Mouse (Mus musculus): ENCODE data around the gene Ptms.
"Not testable (repeated sequence)": the region's sequence is repeated elsewhere in the genome, so short reads cannot be mapped to it uniquely, and the experiment has no call there.

Gene Ptms

DNA sequence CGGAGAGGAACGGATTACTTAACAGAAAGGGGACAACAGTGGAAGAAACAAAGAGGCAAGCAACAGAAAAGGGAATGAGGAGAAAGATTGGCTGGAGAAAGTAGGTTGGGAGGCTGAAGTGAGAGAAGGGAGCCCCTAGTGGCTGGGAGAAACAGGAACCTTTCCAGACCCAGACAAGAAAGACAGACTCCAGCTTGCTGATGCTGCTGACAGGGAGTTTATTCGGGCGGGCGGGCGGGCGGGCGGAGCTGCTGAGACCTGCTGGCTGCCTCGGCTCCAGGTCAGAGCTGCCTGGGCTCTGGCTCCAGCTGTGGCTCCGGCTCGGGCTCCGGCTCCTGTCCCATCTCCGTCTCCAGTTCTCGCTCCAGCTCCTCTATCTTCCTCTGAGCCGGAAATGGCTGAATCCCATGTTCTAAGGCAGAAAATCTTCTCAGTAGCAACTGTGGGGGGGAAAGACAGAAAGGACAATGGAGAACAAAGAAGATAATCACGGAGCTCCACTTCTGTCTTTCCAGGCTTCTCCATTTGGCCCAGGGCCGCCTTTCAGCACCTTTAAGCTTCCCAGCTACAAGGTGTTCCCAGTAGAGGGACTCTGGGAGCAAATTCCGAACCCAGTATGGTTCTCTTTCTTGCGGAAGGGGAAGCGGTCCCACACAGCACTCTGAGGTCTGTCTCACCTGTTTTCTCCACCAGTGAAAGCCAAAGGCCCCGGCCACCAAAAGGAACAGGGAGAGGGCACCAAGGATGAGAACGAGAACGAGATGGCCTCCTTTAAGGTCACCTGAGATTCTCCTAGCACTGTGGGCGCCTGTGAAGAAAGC, 15.5 kb downstream of the Ptms start:
- DNase-seq (ENCODE audit: low read depth, low spot score) = peak; percentile 83

DNA sequence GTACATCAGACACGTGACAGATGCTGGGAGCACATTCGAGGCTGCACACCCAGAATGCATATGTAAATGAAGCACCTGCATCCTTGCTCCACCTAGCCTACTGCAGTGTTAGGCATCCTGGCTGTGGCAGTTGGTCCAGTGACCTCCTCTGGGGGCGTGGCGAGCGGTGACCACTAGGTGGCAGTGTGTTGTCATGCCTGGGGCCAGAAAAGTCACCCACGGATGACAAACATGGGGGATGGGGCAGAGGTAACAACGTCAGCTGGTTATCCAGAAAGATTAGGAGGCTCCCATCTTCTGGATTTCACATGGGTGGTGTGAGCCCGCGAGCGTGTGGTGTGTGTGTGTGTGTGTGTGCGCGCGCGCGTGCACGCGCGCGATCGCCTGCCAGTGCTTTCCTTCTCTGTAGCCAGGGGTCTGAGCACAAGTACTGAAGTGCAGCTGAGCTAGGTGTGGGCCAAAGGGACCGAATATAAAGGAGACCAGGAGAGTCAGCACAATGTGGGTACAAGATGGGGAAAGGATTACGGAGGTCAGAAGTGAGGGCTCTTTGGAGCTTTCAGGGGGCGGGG, 16.2 kb downstream of the Ptms start:
- peak; percentile 77 for DNase-seq (ENCODE audit: low read depth, low spot score)

DNA sequence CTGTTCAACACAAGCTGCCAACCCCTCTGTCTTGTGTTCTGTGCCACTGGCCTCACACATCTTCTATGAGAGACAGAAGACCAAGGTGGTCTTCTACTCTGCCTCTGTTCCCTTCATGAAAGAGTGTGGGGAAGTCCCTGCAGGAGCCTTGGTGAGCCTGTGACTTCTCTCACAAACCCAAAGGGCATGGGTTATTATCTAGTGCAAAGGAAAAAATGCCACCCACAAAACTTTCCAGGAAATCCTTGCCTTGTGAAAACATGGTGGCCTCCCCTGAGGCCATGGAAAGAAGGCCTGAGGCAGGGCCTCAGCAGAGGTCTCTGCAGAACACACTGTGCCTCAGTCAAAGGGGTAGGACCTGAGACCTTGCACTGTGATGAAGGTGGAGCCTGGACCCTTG, 18.1 kb downstream of the Ptms start:
- no peak for DNase-seq (ENCODE audit: low read depth, low spot score)

DNA sequence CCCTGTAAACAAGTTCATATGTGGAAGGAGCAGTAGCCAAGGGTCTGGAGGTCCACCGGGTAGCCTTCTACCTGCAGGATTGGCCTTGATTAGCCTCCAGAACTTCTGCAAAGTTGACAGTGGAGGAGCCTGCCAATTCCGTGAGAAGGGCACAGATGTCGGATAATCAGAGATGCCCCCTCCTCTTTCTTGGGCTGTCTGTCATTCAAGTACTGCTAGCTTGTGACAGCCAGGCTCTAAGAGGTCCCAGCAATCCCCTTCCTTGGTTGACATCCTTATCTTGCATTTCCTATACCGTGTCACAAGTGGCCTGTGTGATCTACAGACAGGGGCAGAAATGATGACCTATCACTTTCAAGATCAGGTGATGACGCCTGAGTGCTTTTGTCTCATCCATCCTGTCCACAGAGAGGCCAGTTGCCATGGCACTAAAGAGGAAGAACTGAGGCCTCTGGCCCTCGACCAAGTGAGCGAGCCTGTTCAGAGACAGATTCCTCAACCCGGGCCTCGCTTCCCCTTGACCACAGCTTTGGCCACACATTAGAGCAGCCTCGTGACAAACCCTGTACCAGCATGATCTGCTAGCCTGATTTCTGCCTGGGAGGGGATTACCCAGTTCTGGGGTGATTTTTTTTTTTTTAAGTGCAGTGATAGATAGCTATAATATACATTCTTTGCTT, 19.0 kb downstream of the Ptms start:
- DNase-seq (ENCODE audit: low read depth, low spot score) = no peak

DNA sequence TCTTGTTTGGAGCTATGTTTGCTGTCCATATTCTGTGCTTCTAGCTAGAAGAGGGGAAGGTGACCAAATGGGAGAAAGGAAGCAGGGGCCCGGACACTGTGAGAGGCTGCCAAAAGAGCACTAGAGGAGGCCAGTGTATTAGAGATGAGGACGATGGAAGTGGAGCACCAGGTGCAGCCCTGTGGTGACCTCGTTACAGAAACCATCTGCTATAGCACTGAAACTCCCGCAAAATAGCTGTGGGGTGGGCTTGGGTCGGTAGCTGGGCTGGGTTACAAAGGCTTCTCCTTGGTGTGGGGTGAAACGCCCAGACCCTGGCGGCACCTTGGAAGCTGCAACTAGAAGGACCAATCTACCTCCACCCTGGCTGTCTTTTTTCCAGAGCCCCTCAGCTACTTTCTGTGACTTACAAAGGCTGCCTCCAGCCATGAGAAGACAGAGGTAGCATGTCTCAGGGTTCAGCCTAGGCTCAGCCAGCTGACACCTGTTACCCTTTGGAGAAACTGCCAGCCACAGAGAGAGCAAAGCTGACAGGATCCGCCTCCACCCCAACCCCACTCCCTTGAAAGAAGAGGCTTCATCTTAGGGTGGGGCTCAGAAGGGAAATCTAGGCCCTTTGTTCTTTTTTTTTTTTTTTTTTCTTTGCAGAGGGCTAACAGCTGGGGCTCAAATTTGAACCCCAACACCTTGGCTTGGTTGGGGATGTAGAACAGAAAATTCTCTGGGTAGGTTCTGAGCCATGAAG, 19.7 kb downstream of the Ptms start:
- no peak for DNase-seq (ENCODE audit: low read depth, low spot score)

DNA sequence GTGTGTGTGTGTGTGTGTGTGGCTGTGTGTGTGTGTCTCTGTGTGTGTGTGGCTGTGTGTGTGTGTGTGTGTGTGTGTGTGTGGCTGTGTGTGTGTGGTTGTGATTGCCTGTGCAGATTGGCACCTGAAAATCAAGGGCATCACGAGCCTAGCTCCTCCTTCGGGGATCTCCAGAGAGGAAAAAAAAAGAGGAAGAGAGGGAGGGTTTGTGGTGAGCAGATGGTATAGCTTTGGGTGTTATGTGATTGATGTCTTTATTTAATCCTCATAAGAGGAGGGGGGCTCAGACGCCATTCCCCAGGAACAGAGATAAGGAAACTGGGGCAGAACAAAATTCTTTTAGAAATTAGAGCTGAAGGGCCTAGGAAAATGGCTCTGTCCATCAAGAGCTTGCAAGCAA, 21.5 kb downstream of the Ptms start:
- no peak for DNase-seq (ENCODE audit: low read depth, low spot score)

DNA sequence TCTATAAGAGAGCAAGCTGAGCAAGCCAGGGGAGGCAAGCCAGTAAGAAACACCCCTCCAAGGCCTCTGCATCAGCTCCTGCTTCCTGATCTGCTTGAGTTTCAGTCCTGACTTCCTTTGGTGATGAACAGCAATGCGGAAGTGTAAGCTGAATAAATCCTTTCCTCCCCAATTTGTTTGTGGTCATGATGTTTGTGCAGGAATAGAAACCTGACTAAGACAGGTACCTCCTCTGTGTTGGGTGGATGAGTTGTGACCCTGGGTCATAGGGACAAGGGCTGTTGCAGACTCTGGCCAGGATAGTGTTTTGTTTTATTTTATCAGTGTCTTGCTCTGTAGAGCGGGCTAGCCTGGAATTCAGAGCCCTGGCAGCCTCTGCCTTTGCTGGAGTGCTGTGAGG, 25.8 kb downstream of the Ptms start:
- DNase-seq (ENCODE audit: low read depth, low spot score) = not testable (repeated sequence)

DNA sequence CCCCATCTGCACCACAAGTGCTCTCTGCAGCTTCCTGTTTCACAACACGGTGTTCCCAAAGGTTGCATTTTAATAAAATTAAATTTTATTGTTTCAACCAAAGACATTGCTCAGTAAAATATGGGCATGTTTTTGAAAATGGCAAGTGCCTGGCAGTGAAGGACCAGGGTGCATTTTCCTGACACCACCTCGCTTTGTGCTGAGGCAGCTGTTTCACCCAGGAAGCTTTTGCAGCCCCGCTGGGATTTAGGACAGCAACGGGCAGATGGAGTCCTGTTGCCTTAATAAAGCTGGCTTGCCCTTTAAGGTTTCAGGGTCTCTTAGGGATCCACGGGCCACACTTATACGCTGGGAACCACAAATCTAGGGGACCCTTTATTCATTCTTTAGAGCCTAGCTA, 28.9 kb downstream of the Ptms start:
- no peak for DNase-seq (ENCODE audit: low read depth, low spot score)

DNA sequence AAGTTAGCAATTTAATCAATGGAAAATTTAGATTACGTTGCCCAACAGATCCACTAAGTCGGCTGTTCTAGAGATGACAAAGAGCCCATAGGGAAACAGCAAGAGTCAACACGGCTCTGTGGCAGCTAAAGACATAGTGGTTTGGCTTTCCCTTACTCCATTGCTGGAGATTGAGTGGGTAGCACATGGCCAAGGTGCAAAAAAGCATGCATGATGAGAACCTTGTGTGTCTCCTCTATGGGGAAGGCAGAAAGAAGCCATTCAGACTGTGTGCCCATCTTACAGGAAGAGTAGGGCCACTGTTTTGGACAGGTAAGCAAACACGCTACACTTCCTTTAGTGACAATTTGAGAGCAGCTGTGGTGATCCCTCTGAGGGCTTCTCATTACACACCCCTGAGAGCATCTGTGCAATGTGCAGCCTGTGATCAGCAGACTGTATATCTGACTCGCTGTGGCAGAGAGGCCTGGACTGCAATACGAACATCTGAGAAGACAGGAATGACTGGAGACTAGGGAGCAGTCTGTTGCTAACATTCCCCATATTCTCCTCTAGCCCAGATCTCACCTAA, 31.3 kb downstream of the Ptms start:
- DNase-seq (ENCODE audit: low read depth, low spot score) = no peak

DNA sequence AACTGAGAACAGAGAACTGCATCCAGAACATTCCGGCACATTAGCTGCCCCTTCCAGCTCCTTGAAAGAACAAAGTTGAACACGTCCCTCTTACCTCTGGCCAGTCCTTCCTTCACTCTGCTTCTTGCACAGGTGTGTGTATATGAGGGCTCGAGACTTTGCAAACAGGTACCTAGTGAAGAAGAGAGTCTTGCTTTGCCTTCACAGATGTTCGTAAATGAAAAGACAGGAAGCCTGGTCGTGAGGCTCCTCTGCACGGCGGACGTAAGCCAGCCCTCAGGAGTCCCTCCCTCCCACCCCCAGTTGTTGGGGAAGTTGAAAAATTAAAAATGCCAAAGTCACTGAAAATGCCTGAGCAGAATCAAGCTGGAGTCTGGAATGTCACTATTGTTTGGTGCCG, 31.9 kb downstream of the Ptms start, which contains the start of gene Cd4:
Gene Cd4, minus strand, starts transcription at position 236 of the 400 bp plus-strand sequence.
- DNase-seq (ENCODE audit: low read depth, low spot score) = no peak

DNA sequence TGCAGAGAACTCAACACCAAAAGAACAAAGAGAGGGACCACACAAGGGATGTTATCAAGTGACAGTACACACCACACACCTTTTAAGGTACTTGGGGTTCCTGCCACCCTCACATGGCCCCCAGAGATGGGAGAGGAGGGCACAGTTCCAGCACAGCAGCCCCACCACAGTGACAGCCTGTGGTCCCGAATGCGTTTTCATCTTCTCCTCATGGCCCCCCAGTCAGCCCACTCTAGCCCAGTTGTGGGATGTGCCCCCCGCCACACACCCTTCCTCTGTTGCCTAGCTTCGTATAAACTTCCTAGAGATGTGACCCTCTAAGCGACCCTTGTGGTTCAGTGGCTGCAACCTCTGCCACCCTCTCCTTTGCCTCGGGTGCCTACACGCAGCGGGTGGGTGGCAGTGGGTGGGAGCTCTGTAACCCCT, 33.9 kb downstream of the Ptms start:
- DNase-seq (ENCODE audit: low read depth, low spot score) = no peak

DNA sequence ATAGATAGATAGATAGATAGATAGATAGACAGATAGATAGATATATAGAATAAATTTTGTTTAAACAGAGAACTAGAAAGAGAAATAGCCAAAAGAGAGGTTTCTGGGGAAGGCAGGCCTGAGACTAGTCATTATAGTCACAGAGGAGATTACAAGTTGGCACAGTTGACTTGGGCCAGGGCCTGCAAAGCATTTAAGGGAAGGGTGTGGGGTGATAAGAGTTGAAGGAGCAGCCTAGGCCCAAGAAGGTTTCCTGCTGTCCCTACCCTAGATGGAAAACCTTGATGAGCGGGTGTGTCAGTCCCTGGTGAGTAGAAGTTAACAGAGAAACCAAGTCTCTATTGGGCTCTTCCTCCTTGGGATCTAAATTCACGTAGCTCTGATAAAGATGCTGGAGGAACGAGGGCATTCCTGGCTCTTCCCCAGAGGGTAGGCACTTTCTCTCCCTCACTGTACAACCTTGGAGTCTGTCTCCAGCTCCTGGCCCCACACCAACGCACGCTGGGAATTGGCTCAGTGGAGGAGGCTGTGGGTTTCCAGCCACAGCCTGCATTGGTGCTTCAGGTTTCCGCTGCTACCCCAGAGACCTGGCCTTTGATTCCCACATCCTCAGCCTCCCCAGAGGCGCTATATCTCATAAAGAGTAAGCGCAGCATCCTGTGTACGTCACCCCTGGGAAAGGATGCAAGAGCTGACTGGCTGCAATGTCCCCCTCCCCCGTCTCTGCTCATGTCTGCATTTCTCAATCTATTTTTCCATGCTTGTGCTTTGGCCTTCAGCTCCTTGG, 35.0 kb downstream of the Ptms start:
- no peak for DNase-seq (ENCODE audit: low read depth, low spot score)

DNA sequence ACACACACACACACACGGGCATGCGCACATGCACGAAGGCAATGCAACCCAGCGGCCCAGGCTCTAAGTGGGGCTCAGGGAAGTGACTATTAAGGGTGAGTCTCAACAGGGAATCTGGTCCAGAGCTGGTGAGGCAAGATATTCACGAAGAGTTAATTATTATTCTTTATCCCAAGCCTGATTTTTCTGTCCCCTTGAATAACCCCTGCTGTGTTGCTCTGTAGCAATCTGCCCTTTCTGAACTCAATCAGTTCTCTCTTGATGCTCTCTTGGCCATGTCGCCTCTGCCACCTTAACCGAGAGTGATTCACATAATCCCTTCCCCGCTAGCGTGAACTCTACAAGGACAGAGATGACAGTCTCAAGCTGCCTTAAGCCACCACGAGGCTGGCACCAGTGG, 36.6 kb downstream of the Ptms start:
- no peak for DNase-seq (ENCODE audit: low read depth, low spot score)

DNA sequence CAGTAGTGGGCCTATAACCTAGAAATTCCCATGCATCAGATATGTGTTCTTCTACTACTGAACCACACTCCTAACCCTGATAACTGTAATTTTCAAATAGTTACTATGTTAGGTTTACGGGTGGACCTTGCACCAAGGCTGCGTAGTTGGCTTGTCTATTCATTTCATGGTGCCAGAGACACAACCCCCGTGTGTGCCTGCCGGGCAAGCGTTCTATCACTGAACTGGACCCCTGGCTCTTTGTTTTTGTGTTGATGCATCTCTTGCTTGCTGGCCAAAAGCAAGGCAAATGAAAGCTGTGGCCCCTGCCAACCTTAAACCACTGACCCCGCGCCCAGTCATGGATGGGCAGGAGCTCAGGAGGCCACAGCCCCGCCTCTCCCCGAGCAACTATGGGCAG, 38.1 kb downstream of the Ptms start:
- no peak for DNase-seq (ENCODE audit: low read depth, low spot score)

DNA sequence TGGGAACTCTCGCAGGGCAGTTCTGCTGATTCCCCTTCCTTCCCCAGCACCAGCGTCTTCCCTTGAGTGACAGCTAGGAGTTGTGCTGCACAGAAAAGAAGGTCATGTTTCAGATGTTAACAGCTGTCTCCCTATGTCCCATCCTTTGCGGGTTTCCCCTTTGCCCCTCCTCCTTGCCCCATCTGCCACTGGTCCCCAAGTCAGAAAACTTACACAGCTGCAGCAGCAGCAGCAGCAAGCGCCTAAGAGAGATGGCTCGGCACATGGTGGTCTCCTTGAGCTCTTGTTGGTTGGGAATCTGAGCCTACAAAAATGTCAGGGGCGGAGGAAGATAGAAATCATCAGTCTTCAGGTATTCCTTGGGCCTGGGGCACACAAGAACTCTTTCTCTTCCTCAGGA, 40.5 kb downstream of the Ptms start:
- DNase-seq (ENCODE audit: low read depth, low spot score) = no peak

DNA sequence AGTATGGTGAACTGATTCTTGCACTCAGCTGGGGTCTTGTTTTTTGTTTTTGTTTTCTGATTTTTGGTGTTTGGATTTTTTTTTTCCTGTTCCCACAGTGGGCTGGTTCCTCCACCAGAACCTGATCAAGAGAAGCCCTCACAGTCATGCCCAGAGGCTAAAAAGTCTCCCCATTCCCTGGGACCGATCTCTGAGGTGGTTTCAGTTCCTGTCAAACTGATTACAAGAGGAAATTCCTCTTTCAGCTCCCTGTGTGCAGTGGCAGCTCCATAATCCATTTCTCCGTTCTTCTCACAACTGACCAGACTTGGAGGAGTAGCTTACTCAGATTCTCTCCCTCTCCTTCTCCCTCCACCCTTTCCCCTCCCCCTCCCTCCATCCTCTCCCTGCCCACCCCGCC, 45.6 kb downstream of the Ptms start:
- no peak for DNase-seq (ENCODE audit: low read depth, low spot score)

DNA sequence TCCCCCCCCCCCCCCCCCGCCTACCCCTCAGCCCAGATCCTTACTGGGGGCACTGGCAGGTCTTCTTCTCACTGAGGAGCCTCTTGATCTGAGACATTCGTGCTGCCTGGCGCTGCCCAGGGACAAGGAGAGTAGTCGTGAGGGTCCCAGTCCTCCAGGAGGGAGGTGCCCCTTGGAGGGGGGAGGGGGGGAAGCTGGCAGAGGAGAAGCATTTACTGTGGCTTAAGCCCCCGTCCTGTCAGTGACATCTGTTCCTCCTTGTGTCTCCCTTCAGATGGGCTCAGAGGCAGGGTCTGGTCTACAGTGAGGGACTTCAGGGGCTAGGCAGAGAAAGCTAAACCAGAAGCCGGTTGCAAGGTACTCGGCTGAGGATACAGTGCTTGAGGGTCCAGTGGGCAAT, 53.3 kb downstream of the Ptms start:
- DNase-seq (ENCODE audit: low read depth, low spot score) = no peak

DNA sequence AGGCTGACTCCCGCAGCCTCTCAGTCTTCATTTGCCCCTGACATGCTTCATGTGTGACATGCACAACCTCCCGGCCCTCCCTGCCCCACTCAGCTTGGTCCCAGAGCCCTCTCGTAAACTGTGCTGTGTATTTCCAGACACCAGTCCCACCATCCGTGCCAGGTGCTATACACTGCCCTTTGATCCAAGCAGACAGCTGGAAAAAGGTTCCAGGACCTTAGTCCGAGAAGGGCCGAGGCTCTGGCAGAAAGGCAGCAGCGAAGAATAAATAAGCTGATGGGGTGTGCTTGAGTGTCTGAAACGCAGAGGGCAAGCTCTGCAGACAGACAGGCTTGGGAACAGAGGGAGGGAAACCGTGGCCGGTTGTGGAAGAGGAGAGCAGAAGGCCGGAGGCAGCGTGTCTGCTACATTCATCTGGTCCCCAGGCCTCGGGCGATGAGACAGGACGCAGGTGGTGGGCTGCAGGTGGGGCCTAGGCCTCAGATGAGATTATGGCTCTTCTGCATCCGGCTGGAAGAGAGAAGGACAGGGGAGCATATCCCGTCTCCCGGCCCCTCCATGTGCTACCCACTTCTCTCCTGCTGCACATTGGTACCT, 54.0 kb downstream of the Ptms start:
- no peak for DNase-seq (ENCODE audit: low read depth, low spot score)
